Mouse (Mus musculus) forebrain, embryonic 16.5 days (tissue): ENCODE measurements at regions not wholly inside any gene's neighbourhood (a gene's known extent, or its start where the extent isn't known, plus 50 kb on each side); places are given as distances from the start of the nearest gene placed in this dataset.
"Not testable (repeated sequence)": the region's sequence is repeated elsewhere in the genome, so short reads cannot be mapped to it uniquely, and the experiment has no call there.

Experiments used
- ATAC-seq: fragments of 200-750 bp; cut with Nextera tagmentation; 2 replicates; pipeline ENCODE4 v1.8.0; 2017; ENCODE audit warnings: mild to moderate bottlenecking, moderate library complexity
- H3K27ac ChIP-seq: fragments of 300-500 bp; sonication (generic); 2 replicates; pipeline ENCODE4 v1.5.1; 2014; ENCODE audit warnings: low read length, control low read depth
- H3K27me3 ChIP-seq: fragments of 300-500 bp; sonication (generic); replicated peaks from 2 replicates; pipeline ENCODE4 v1.6.1; 2014; ENCODE audit warnings: low read length; ENCODE audit not compliant: control insufficient read depth, insufficient read depth
- H3K36me3 ChIP-seq: fragments of 300-500 bp; sonication (generic); 2 replicates; pipeline ENCODE4 v1.6.1; 2014; ENCODE audit not compliant: control insufficient read depth, insufficient read depth
- H3K4me1 ChIP-seq: fragments of 300-500 bp; sonication (generic); replicated peaks from 2 replicates; pipeline ENCODE4 v1.6.1; 2014; ENCODE audit warnings: low read length; ENCODE audit not compliant: control insufficient read depth, insufficient read depth
- H3K4me2 ChIP-seq: fragments of 300-500 bp; sonication (generic); 2 replicates; pipeline ENCODE4 v1.6.1; 2014; ENCODE audit warnings: mild to moderate bottlenecking, low read length, control low read depth
- H3K4me3 ChIP-seq: fragments of 300-500 bp; sonication (generic); replicated peaks from 2 replicates; pipeline ENCODE4 v1.5.1; 2014; ENCODE audit warnings: mild to moderate bottlenecking, low read length, control low read depth
- H3K9ac ChIP-seq: fragments of 300-500 bp; sonication (generic); replicated peaks from 2 replicates; pipeline ENCODE4 v1.6.1; 2014; ENCODE audit warnings: low read depth, low read length, control low read depth
- H3K9me3 ChIP-seq: fragments of 300-500 bp; sonication (generic); 2 replicates; pipeline ENCODE4 v1.6.1; 2016; ENCODE audit warnings: low read length; ENCODE audit not compliant: control insufficient read depth
- WGBS: fragments of 180-500 bp; shearing (Covaris S2); extraction: QIAGEN DNeasy Blood & Tissue Kit; methylation state at CpG from one replicate; pipeline ENCODE4 v1.1.7; 2014; 5-methylcytosine and 5-hydroxymethylcytosine counted together

GRCm38 (mm10) chr16:76958597-76959392 lies 54.7 kb upstream of the Usp25 start:
- 80% methylated on average over 7 of the region's 7 CpGs for WGBS
- H3K9ac ChIP-seq: no peak overlapping the region
- H3K36me3 ChIP-seq: no peaks in the 10 kb centered on the region
- no peak overlapping the region for H3K4me3 ChIP-seq
- H3K9me3 ChIP-seq: no peaks in the 10 kb centered on the region
- ATAC-seq: no peak
- no peaks in the 10 kb centered on the region for H3K4me1 ChIP-seq
- H3K27me3 ChIP-seq: no peaks in the 10 kb centered on the region
- no peak overlapping the region for H3K27ac ChIP-seq
- H3K4me2 ChIP-seq: no peak overlapping the region

- H3K27ac ChIP-seq: no peak overlapping the region
- no peak for ATAC-seq
- WGBS: 73% methylated on average over 3 of the region's 3 CpGs
These were observed 56.0 kb upstream of the Usp25 start for GRCm38 (mm10) chr16:76957491-76957890.

GRCm38 (mm10) chr16:76957090-76957489 lies 56.4 kb upstream of the Usp25 start:
- H3K36me3 ChIP-seq: no peaks in the 10 kb centered on the region
- H3K9me3 ChIP-seq: no peaks in the 10 kb centered on the region
- 87% methylated on average over 7 of the region's 7 CpGs for WGBS
- H3K4me2 ChIP-seq: no peak overlapping the region
- H3K9ac ChIP-seq: no peak overlapping the region
- no peaks in the 10 kb centered on the region for H3K4me1 ChIP-seq
- H3K27ac ChIP-seq: no peak overlapping the region
- H3K27me3 ChIP-seq: no peaks in the 10 kb centered on the region
- H3K4me3 ChIP-seq: no peak overlapping the region
- no peak for ATAC-seq

More at GRCm38 (mm10) chr16:76957491-76957890, 56.0 kb upstream of the Usp25 start:
- H3K4me2 ChIP-seq: no peak overlapping the region
- no peaks in the 10 kb centered on the region for H3K4me1 ChIP-seq
- H3K4me3 ChIP-seq: no peak overlapping the region
- no peaks in the 10 kb centered on the region for H3K36me3 ChIP-seq
- no peaks in the 10 kb centered on the region for H3K27me3 ChIP-seq
- no peak overlapping the region for H3K9ac ChIP-seq
- no peaks in the 10 kb centered on the region for H3K9me3 ChIP-seq

GRCm38 (mm10) chr16:76950836-76951486 lies 62.5 kb upstream of the Usp25 start:
- no peak overlapping the region for H3K4me3 ChIP-seq
- no peak overlapping the region for H3K4me2 ChIP-seq
- H3K9ac ChIP-seq: no peak overlapping the region
- WGBS: 50% methylated on average over 10 of the region's 10 CpGs
- no peaks in the 10 kb centered on the region for H3K27me3 ChIP-seq
- peaks cover 4% of the 10 kb centered on the region; the same call in 1 of the 2 replicates for H3K4me1 ChIP-seq
- H3K27ac ChIP-seq: no peak overlapping the region
- H3K9me3 ChIP-seq: no peaks in the 10 kb centered on the region
- ATAC-seq: peak; percentile 92
- no peaks in the 10 kb centered on the region for H3K36me3 ChIP-seq

- H3K36me3 ChIP-seq: no peaks in the 10 kb centered on the region
- no peaks in the 10 kb centered on the region for H3K27me3 ChIP-seq
- H3K4me2 ChIP-seq: no peak overlapping the region
- H3K4me1 ChIP-seq: peaks cover 4% of the 10 kb centered on the region; the same call in 1 of the 2 replicates
- H3K9me3 ChIP-seq: no peaks in the 10 kb centered on the region
- ATAC-seq: no peak
- no peak overlapping the region for H3K27ac ChIP-seq
- no peak overlapping the region for H3K9ac ChIP-seq
- no peak overlapping the region for H3K4me3 ChIP-seq
- WGBS: 51% methylated on average over 5 of the region's 5 CpGs
These were observed 66.5 kb upstream of the Usp25 start for GRCm38 (mm10) chr16:76947011-76947410.

GRCm38 (mm10) chr16:76938128-76938527 lies 75.4 kb upstream of the Usp25 start:
- H3K27me3 ChIP-seq: no peaks in the 10 kb centered on the region
- 0 out of 2 replicates have a peak, but pooled peaks cover 4% of the 10 kb centered on the region for H3K9me3 ChIP-seq
- H3K9ac ChIP-seq: no peak overlapping the region
- 80% methylated on average over 2 of the region's 2 CpGs for WGBS
- H3K36me3 ChIP-seq: no peaks in the 10 kb centered on the region
- no peak overlapping the region for H3K27ac ChIP-seq
- no peak for ATAC-seq
- no peak overlapping the region for H3K4me3 ChIP-seq
- no peak overlapping the region for H3K4me2 ChIP-seq
- H3K4me1 ChIP-seq: no peaks in the 10 kb centered on the region

GRCm38 (mm10) chr16:76927901-76928300 lies 85.6 kb upstream of the Usp25 start:
- 94% methylated on average over 6 of the region's 6 CpGs for WGBS
- no peak for ATAC-seq
- H3K27ac ChIP-seq: no peak overlapping the region

GRCm38 (mm10) chr16:76920137-76920536 lies 93.4 kb upstream of the Usp25 start:
- H3K4me3 ChIP-seq, H3K27ac ChIP-seq, H3K4me1 ChIP-seq, H3K36me3 ChIP-seq, H3K9ac ChIP-seq, H3K4me2 ChIP-seq, H3K9me3 ChIP-seq, ATAC-seq, H3K27me3 ChIP-seq: not testable (repeated sequence)
- 95% methylated on average over 11 of the region's 11 CpGs for WGBS

More at GRCm38 (mm10) chr16:76927901-76928300, 85.6 kb upstream of the Usp25 start:
- Histone ChIP-seq H3K9me3 (no peaks in the 10 kb centered on the region), H3K4me2 (no peak overlapping the region), H3K36me3 (no peaks in the 10 kb centered on the region), H3K27me3 (no peaks in the 10 kb centered on the region), H3K9ac (no peak overlapping the region), H3K4me1 (no peaks in the 10 kb centered on the region), H3K4me3 (no peak overlapping the region)

GRCm38 (mm10) chr16:76918598-76918997 lies 94.9 kb upstream of the Usp25 start:
- H3K4me2 ChIP-seq: no peak overlapping the region
- no peak overlapping the region for H3K9ac ChIP-seq
- no peaks in the 10 kb centered on the region for H3K36me3 ChIP-seq
- no peaks in the 10 kb centered on the region for H3K9me3 ChIP-seq
- 76% methylated on average over 2 of the region's 2 CpGs for WGBS
- H3K4me3 ChIP-seq: no peak overlapping the region
- no peak overlapping the region for H3K27ac ChIP-seq
- H3K27me3 ChIP-seq: no peaks in the 10 kb centered on the region
- ATAC-seq: no peak
- H3K4me1 ChIP-seq: no peaks in the 10 kb centered on the region
